Mouse (Mus musculus): ENCODE data around the gene Ndufb8. TPM values are rescaled to one million over a fixed set of nuclear protein-coding genes. Genes with fewer than 3 reads are reported as not detected.

Gene Ndufb8
- polyA plus RNA-seq, 1 experiment from 2014 or later, result 480 TPM

DNA sequence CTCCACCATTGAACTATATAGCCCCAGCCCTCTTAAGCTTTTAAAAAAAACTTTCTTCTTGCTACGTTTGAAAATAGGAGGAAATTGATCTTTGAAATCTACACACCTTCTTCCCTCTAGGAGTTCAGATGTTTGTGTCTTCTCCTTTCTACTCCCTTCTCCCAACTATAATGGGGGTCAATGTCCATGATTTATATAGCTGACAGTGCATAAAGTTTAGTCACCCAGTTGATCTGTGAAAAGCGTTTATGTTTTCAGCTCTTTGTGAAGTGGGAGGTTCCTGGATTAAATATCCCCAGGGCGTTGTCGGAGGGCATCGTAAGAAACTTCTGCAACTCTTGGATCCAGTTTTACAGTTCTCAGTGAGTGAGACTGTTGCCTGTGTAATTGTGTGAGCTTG lies 55.0 kb downstream of the Ndufb8 start:
- Histone ChIP-seq H3K4me2 (ENCODE audit: low read depth, low read length) (no peak overlapping the region), H3K36me3 (ENCODE audit: control insufficient read depth, insufficient read depth, low read length) (no peaks in the 10 kb centered on the region), H3K27ac (ENCODE audit: low read length) (no peak overlapping the region), H3K4me1 (replicated peaks; ENCODE audit: control insufficient read depth, insufficient read depth, low read length) (peaks cover 6% of the 10 kb centered on the region), H3K27me3 (ENCODE audit: control insufficient read depth, insufficient read depth, low read depth, low read length) (peaks cover 3% of the 10 kb centered on the region), H3K9ac (ENCODE audit: low read length) (no peak overlapping the region), H3K9me3 (ENCODE audit: control insufficient read depth, low read length) (no peaks in the 10 kb centered on the region), H3K4me3 (ENCODE audit: low read length) (no peak overlapping the region)
- WGBS, result 59% methylated on average over 5 of the region's 5 CpGs
- no peak for ATAC-seq (ENCODE audit: low read depth)

DNA sequence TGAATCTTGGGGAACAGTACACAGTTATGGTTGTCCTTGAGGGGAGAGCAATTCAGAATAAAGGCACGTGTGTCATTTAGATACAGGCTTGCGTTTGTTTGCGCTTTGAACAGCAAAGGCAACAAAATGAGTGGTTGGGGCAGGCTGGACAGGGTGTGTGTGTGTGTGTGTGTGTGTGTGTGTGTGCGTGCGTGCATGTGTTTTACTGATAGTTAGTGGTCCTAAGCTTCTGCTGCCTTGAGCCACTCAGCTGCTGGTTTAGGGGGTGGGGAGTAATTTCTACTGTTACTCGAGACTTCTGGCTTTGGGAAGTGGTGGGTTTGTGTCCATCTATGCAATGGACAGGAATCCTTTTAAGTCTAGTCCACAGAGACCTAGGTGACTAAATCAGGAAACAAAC lies 56.3 kb downstream of the Ndufb8 start:
- 47% methylated on average over 6 of the region's 6 CpGs for WGBS
- no peak overlapping the region for H3K4me3 ChIP-seq (ENCODE audit: low read length)
- no peaks in the 10 kb centered on the region for H3K9me3 ChIP-seq (ENCODE audit: control insufficient read depth, low read length)
- H3K27ac ChIP-seq (ENCODE audit: low read length), result no peak overlapping the region
- no peaks in the 10 kb centered on the region for H3K36me3 ChIP-seq (ENCODE audit: control insufficient read depth, insufficient read depth, low read length)
- ATAC-seq (ENCODE audit: low read depth), result no peak
- peaks cover 6% of the 10 kb centered on the region for H3K4me1 ChIP-seq (replicated peaks; ENCODE audit: control insufficient read depth, insufficient read depth, low read length)
- no peak overlapping the region for H3K9ac ChIP-seq (ENCODE audit: low read length)
- H3K4me2 ChIP-seq (ENCODE audit: low read depth, low read length), result no peak overlapping the region
- H3K27me3 ChIP-seq (ENCODE audit: control insufficient read depth, insufficient read depth, low read depth, low read length), result peaks cover 6% of the 10 kb centered on the region

Other genes starting within 250 kb of the Ndufb8 start
- gene Scd4, start 222.3 kb downstream of the Ndufb8 start, polyA plus RNA-seq (2015; fragmentation: Nextera tagmentation; extraction: Ambion mirVana), result 0.40 and 0.49 TPM in 2 replicates
- 2.3 and 2.7 TPM in 2 replicates for gene Scd1, start 147.6 kb downstream of the Ndufb8 start, polyA plus RNA-seq (2015; fragmentation: Nextera tagmentation; extraction: Ambion mirVana)
- not detected in 2 replicates for gene Wnt8b, start 62.0 kb downstream of the Ndufb8 start, polyA plus RNA-seq (2015; fragmentation: Nextera tagmentation; extraction: Ambion mirVana)
- 0.64 and 0.84 TPM in 2 replicates for gene Sec31b, start 9.6 kb downstream of the Ndufb8 start, polyA plus RNA-seq (2015; fragmentation: Nextera tagmentation; extraction: Ambion mirVana)
- 1.6 TPM in 1 of 2 replicates, not detected in the other for gene Gm20538, start 2.6 kb downstream of the Ndufb8 start, polyA plus RNA-seq (2015; fragmentation: Nextera tagmentation; extraction: Ambion mirVana)
- gene Hif1an, start 7.4 kb upstream of the Ndufb8 start, polyA plus RNA-seq (2015; fragmentation: Nextera tagmentation; extraction: Ambion mirVana), result 29.4 and 31.1 TPM in 2 replicates
- gene Pax2, start 200.6 kb upstream of the Ndufb8 start, polyA plus RNA-seq (2015; fragmentation: Nextera tagmentation; extraction: Ambion mirVana), result 0.05 TPM in 1 of 2 replicates, not detected in the other

Measured in lung, embryonic 16.5 days (tissue).